Mouse (Mus musculus) heart, embryonic 11.5 days (tissue): ENCODE results near the gene Anp32a. TPM values are rescaled to one million over a fixed set of nuclear protein-coding genes. Genes with fewer than 3 reads are reported as not detected.

Experiments used
- polyA plus RNA-seq: library from polyadenylated mRNA; unstranded; fragments of >200 nt; fragmentation: Nextera tagmentation; extraction: Ambion mirVana; gene quantifications from 2 replicates; pipeline ENCODE4 v1.2.1, GENCODE M21; 2014

Anp32a gene
- polyA plus RNA-seq, 1 experiment from 2014 or later, result 120 TPM

Other genes starting within 250 kb of the Anp32a start
- gene Glce, start 218.6 kb upstream of the Anp32a start, polyA plus RNA-seq, result 10.7 and 15.4 TPM in 2 replicates
- not detected in 2 replicates for gene Spesp1, start 59.1 kb upstream of the Anp32a start, polyA plus RNA-seq
- 3.7 TPM in 2 replicates for gene Coro2b, start 195.8 kb downstream of the Anp32a start, polyA plus RNA-seq